Mouse (Mus musculus) Patski (cell line): Measurements from ENCODE around the gene Morn3. TPM values are rescaled to one million over a fixed set of nuclear protein-coding genes. Genes with fewer than 3 reads are reported as not detected.

Source experiments
- ATAC-seq: fragments of 100-300 bp; one replicate; pipeline ENCODE4 v1.8.0; 2021
- CTCF ChIA-PET: fragments of 350-600 bp; sonication (Branson Sonifier 250); formaldehyde crosslinking; loops from one replicate; lab custom pipeline; 2022; ENCODE audit warnings: inconsistent platforms; lab: Charles Lee
- POLR2A ChIA-PET: fragments of 350-600 bp; sonication (Branson Sonifier 250); formaldehyde crosslinking; loops from one replicate; lab custom pipeline; 2022; ENCODE audit warnings: antibody characterized with exemption, inconsistent platforms; lab: Charles Lee
- DNase-seq: peaks from one replicate; pipeline ENCODE4 v3.0.0-alpha.2; 2011; ENCODE audit warnings: low read depth, low spot score
- H3K27me3 ChIP-seq: fragments of 371-371 bp; one replicate; pipeline ENCODE4 v1.5.1; 2021
- CTCF ChIP-seq: fragments of 100-300 bp; IDR thresholded peaks from one replicate; pipeline ENCODE4 v1.5.1; 2021
- in situ Hi-C: fragments of 300-500 bp; cut with MboI; formaldehyde crosslinking; loops from 3 replicates; pipeline ENCODE4 v1.11.1; 2018; ENCODE audit warnings: low pct_unique_long_range_greater_than_20kb, mixed read lengths
- polyA plus RNA-seq: library from polyadenylated mRNA; unstranded; gene quantifications from one replicate; pipeline ENCODE4 v1.2.3, GENCODE M21; 2021

The Morn3 gene
- polyA plus RNA-seq, 1 experiment from 2014 or later = 0.32 TPM

- POLR2A ChIA-PET = no interaction called here
- TF ChIP-seq CTCF = no peak
- ATAC-seq (no peak), DNase-seq (no peak)
- no peaks in the 10 kb centered on the region for H3K27me3 ChIP-seq
- CTCF ChIA-PET = interaction anchor here (2.0 to 3.6 kb wide), 4 partner anchors 11 to 29 kb away, joined by 4 to 14 read pairs (median 8); partner anchors contain the start of gene Orai1
- in situ Hi-C loops = no loop called here
These were observed 60.7 kb downstream of the Morn3 start for GRCm38 (mm10) chr5:122986091-122986493.

Other genes starting within 250 kb of the Morn3 start
- gene Anapc5, start 225.7 kb downstream of the Morn3 start, polyA plus RNA-seq = 305 TPM
- 38.1 TPM for gene Rnf34, start 197.0 kb downstream of the Morn3 start, polyA plus RNA-seq
- gene Kdm2b, start 57.2 kb downstream of the Morn3 start, polyA plus RNA-seq = 35.6 TPM
- gene Orai1, start 31.9 kb downstream of the Morn3 start, polyA plus RNA-seq = 20.5 TPM
- 8.1 TPM for gene Tmem120b, start 21.4 kb upstream of the Morn3 start, polyA plus RNA-seq
- 0.33 TPM for gene Rhof, start 85.7 kb upstream of the Morn3 start, polyA plus RNA-seq
- 8.1 TPM for gene Setd1b, start 95.2 kb upstream of the Morn3 start, polyA plus RNA-seq
- gene Psmd9, start 122.4 kb upstream of the Morn3 start, polyA plus RNA-seq = 59.3 TPM
- not detected for gene Hpd, start 135.7 kb upstream of the Morn3 start, polyA plus RNA-seq
- gene Wdr66, start 205.1 kb upstream of the Morn3 start, polyA plus RNA-seq = 0.14 TPM